ENCODE assay signal across 8 mouse cellular contexts in genomic region chr4:82622321-82622836, GRCm38 (mm10).
A peak's percentile ranks its signal among the peaks of the same experiment; 100 is the strongest.
DNase-seq lines count a peak whose midpoint lies in the region; ATAC-seq lines count a peak whose summit lies in the region.

No protein-coding gene starts in this region.

- peak; percentile 93 for DNase-seq in heart, adult 11 months
- no peak for DNase-seq in heart, postnatal 25 days (ENCODE audit: low spot score)
- DNase-seq in cerebellum, postnatal 36 days, result peak; percentile 60 to 69
- DNase-seq in heart, adult 8-10 months (ENCODE audit: low spot score), result peak; percentile 12
- DNase-seq in kidney, adult 9 months, result peak; percentile 62
- DNase-seq in midbrain, embryonic 14.5 days, result peak; percentile 90

- H3K36me3 ChIP-seq in limb, embryonic 12.5 days, result no peaks in the 10 kb centered on the region
- no peaks in the 10 kb centered on the region for H3K36me3 ChIP-seq in midbrain, embryonic 14.5 days (ENCODE audit: control insufficient read depth, insufficient read depth, low read length)

- intact Hi-C loops in heart, postnatal 25 days (cut with DNase I), result no loop called here

- WGBS in limb, embryonic 12.5 days, result 16% methylated on average over 3 of the region's 3 CpGs
- WGBS in midbrain, embryonic 14.5 days, result 11% methylated on average over 3 of the region's 3 CpGs

- no peak overlapping the region for H3K4me2 ChIP-seq in limb, embryonic 12.5 days
- H3K4me2 ChIP-seq in midbrain, embryonic 14.5 days (ENCODE audit: low read length), result no peak overlapping the region

- H3K4me1 ChIP-seq in limb, embryonic 12.5 days (replicated peaks), result peaks cover 39% of the 10 kb centered on the region
- 0 out of 2 replicates have a peak, but pooled peaks cover 3% of the 10 kb centered on the region for H3K4me1 ChIP-seq in midbrain, embryonic 14.5 days (ENCODE audit: control insufficient read depth, insufficient read depth, low read length)

- peak overlapping the region; percentile 75 for H3K27ac ChIP-seq in limb, embryonic 12.5 days
- peak overlapping the region; percentile 80 for H3K27ac ChIP-seq in midbrain, embryonic 14.5 days (replicated peaks; ENCODE audit: low read depth, low read length)

- no peak overlapping the region for H3K9ac ChIP-seq in limb, embryonic 12.5 days (replicated peaks)
- H3K9ac ChIP-seq in midbrain, embryonic 14.5 days (replicated peaks; ENCODE audit: low read length), result no peak overlapping the region

- no peak; the same call in 1 of the 2 replicates for ATAC-seq in limb, embryonic 12.5 days (ENCODE audit: insufficient number of reproducible peaks, insufficient read depth, low FRiP score, low TSS enrichment, low read depth)
- peak; percentile 87 for ATAC-seq in midbrain, embryonic 14.5 days (ENCODE audit: low FRiP score, low TSS enrichment)
- no peak for ATAC-seq in erythroblast, adult 5-6 weeks (replicated peaks; ENCODE audit: low FRiP score, poor library complexity, severe bottlenecking)

- no peak overlapping the region for H3K4me3 ChIP-seq in limb, embryonic 12.5 days (replicated peaks)
- no peak overlapping the region for H3K4me3 ChIP-seq in midbrain, embryonic 14.5 days (replicated peaks; ENCODE audit: low read depth, low read length)

- H3K9me3 ChIP-seq in limb, embryonic 12.5 days, result no peaks in the 10 kb centered on the region
- no peaks in the 10 kb centered on the region for H3K9me3 ChIP-seq in midbrain, embryonic 14.5 days (ENCODE audit: control insufficient read depth, low read length)

- H3K27me3 ChIP-seq in limb, embryonic 12.5 days, result no peaks in the 10 kb centered on the region
- no peaks in the 10 kb centered on the region for H3K27me3 ChIP-seq in midbrain, embryonic 14.5 days (ENCODE audit: control insufficient read depth, insufficient read depth, low read length)
